Mouse (Mus musculus) layer of hippocampus, adult 9-10 months (tissue): Measurements from ENCODE around the gene Ttyh3.
"Not testable (repeated sequence)": the region's sequence is repeated elsewhere in the genome, so short reads cannot be mapped to it uniquely, and the experiment has no call there.

Experiments
- DNase-seq: peaks from one replicate; pipeline ENCODE4 v3.0.0; 2022; ENCODE audit warnings: low spot score

Ttyh3 gene

GRCm38 (mm10) chr5:140648519-140649100 is at the start of gene Ttyh3:
Gene Ttyh3, minus strand, starts transcription at chr5:140649031.
- DNase-seq, result no peak

GRCm38 (mm10) chr5:140695987-140696386 is 47.2 kb upstream of the Ttyh3 start:
- DNase-seq, result no peak

- DNase-seq, result no peak
Measured at GRCm38 (mm10) chr5:140688434-140688833, 39.6 kb upstream of the Ttyh3 start.

DNA sequence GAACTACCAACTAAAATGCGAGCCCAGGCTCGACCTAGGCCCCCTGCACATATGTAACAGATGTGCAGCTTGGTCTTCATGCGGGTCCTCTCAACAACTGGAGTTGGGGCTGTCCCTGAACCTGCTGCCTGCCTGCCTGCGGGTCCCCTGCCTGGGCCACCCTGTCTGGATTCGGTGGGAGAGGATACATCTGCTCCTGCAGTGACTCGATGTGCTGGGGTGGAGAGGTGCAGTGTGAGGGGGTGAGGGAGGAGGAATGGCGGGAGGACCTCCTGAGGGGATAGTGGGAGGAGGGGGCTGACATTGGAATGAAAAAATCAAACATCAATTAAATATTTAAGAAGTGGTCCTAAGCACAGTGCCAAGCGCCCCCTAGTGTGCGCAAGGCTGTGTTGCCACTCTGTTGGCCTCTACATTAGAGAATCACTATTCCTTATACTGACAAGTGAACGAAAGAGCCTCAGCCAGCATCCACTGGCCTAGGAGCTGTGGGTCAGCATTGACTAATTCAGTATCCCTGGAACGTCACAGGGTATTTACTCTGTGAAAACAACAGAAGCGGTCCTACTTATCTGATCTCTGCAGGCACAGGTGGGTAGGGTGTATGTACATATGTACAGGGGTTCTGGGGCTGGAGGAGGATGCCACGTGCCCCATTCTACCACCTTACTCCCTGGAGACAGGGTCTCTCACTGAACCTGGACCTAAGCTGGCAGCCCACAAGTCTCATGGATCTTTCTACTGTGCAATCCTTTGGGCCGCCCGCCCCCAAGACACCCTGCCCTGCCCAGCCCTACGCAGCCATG is 35.7 kb upstream of the Ttyh3 start:
- DNase-seq, result no peak

DNA sequence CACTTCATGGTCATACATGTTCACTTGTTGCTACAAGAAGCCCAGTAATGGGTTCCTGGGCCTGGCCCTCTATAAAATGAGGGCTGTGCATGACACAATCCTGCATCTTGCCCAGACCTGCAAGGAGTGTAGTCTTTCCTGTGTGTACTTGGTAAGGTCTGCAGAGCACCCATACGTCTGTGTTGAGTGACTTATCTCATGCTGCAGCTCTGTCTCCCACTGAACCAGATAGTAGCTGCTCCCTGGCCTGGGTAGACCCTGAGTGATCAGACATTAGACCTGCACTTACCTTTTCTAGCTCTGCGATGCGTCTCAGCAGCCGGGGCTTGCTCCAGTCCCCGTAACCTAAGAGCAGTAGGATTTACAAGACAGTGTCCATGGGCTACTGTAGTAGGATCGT is 33.3 kb upstream of the Ttyh3 start:
- no peak for DNase-seq

GRCm38 (mm10) chr5:140680950-140681349 is 32.1 kb upstream of the Ttyh3 start:
- no peak for DNase-seq

DNA sequence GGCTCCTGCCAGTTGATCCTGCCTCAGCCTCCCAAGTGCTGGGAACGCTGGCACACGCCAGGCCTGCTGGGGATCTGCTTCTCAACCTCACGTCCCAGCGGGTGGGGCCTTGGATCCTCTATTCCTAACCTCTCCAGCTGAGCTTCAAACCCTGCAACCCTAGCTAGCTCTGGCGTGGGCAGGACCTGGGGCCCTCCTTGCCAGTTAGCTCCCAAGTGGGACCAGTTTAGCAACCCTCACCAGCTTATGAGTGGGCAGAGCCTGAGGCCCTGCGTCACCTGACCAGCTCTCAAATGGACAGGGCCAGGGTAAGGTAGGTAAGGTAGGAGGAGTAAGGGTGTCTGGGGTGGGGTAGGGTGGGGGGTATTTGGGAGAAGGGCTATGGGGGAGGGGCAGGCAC is 31.2 kb upstream of the Ttyh3 start:
- no peak for DNase-seq

DNA sequence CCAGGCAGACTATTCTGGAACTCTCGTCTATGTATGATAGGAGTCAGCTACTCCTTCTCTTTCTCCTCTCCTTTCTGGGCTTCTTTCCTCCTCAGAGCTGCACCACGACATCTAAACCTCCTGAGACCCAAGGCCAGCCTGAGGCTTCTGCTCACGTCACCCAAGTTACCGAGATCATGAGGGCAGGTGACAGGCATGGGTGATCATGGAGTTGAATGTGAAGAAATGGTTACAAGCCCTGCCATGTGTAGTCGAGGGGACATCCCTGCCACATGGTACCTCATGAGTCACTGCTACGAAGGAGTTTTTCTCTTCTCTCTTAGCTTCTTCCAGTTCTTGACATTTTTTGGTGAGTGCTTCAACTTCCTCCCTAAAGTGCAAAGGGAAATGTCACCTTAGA is 28.3 kb upstream of the Ttyh3 start:
- DNase-seq, result no peak

DNA sequence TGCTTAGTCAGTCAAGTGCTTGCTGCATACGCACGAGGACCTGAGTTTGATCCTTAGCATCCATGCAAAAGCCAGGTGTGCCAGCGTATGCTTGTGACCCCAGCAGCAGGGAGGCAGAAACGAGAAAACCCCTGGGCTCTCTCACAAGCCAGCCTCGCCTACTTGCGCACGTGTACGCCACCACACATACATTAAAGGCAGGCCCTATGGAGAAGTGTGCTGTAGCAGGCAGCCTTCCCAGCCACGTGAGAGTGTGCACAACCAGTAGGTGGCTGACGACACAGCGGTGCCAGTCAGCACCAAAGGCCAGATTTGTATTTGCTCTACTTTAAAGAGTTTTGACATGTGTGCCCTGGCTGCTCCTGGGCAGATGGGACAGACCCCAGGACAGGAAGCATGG is 26.8 kb upstream of the Ttyh3 start:
- DNase-seq, result no peak

GRCm38 (mm10) chr5:140675079-140675478 is 26.2 kb upstream of the Ttyh3 start:
- DNase-seq, result no peak

DNA sequence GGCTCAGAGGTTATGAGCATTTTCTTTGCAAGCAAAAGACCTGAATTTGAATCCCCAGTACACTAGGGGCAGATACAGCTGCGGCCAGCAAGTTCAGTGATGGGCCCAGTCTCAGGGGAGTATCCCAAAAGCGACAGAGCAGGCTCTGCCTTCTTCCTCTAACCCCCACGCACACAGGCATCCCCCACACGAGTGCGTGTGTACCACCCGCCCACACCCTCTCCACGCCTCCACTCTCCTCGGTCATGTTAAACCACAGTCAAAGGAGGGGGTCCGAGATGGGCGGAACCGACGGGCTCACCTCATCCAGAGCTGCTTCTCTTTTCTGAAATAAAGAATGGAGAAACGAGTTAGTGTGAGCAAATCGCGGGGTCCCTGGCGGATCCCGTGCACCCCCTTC is 25.2 kb upstream of the Ttyh3 start:
- no peak for DNase-seq

DNA sequence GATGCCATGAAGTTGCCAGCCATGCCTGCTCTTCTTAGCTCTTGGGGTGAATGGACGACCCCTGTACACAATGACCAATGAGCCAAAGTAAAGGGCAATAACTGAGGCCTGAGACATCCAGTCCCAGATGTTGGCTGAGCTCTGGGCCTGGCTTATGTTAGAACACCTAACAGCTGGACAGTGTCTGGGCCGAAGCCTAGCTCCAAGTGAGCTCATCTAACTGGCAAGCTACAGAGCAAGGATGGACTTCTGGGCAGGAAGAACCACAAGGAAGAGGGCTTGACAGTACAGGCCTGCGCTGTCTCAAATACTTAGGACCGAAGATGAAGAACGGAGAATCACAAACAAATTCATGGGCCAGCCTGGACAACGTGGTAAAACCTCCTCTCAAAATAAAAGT is 23.8 kb upstream of the Ttyh3 start:
- not testable (repeated sequence) for DNase-seq

GRCm38 (mm10) chr5:140672115-140672514 is 23.3 kb upstream of the Ttyh3 start:
- no peak for DNase-seq

DNA sequence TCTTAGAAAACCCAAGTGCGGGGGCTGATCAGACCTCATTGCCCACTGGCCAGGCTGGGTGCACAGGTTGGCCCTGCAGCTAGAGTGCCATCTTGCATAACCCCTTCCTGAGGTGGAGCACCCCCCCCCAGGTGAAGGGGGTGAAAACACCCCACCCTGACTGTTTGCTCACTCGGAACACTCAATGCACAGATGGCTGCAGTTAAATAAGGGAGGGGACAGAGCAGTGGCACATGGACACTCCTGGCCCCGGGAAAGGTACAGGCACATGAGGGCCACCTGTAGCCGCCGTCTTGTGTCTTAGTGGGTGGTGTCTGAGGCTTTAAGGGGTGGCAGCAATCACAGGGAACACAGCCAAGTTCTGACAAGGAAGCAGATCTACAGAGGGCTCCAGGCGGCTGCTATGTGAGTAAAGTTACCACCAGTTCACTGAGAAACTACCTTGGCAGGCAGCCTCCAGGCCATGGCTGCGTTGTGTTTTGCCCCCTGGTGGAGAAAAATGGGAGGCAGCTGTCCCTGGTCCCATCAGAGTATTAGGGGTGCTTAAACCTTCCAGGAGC is 14.9 kb upstream of the Ttyh3 start:
- no peak for DNase-seq

DNA sequence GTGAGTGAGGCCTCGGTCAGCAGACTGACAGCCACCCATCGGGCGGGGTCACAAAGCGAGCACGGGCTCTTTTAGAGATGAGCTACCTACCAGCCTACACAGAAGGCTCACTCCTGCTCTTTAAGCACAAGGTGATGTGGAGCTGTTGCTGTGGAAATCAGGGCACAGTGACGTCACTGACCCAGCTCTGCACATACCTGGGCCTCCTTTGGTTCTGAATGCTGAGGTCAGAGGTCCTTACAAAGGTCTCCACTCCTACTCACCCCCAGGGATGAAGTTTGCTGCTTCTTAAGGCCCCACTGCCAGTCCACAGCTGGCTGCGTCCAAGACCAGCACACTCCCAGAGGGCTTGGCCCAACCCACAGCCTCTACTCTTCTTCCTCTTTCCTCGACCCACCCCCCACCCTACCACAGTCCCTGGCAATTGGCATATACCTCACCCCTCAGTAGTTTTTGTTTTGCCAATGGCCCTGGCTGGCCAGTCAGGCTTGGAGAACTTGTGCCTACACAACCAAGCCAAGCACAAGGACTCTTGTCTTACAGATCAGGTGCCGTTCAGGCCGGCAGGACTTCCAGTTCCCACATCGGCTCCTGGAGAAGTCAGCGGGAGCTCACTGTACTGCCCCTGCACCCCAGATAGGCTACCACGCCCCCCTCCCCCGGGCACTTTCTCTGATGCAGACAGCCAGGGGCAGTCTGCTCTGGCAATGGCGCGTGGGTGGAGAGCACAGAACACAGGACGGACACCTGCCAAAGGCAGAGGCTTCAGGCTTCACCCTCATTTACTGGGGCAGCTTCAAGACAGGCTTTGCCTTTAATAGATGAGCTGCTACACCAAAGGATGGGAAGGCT is 14.1 kb upstream of the Ttyh3 start:
- DNase-seq, result no peak

- DNase-seq, result no peak
Measured at GRCm38 (mm10) chr5:140661875-140662643, 13.2 kb upstream of the Ttyh3 start.

DNA sequence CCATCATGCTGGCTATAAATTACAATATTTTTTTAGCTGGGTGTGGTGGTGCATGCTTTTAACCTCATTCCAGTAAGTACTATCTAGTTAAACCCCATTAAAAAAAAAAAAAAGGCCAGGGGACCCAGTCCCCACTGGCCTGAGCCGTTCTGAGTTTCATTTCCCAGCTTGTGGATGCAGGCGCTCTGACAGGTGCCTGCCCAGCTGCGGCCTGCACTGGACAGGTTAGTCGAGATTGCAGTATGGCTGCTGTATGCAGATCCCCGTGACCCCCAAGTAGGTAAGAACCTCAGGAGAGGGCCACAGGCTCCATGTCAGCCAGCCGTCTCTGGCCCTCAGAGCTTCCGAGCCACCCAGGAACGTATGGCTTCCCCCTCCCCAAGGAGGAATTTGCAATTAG is 12.6 kb upstream of the Ttyh3 start:
- no peak for DNase-seq

GRCm38 (mm10) chr5:140660398-140660797 is 11.6 kb upstream of the Ttyh3 start:
- DNase-seq, result no peak

GRCm38 (mm10) chr5:140659607-140660272 is 10.9 kb upstream of the Ttyh3 start:
- no peak for DNase-seq

- no peak for DNase-seq
Measured at GRCm38 (mm10) chr5:140654096-140654845, 5.4 kb upstream of the Ttyh3 start.

- DNase-seq, result no peak
Measured at GRCm38 (mm10) chr5:140652587-140652986, 3.8 kb upstream of the Ttyh3 start.
